Comparison of ENCODE assay signal across 8 mouse cellular contexts in genomic region chr9:64736639-64737405, GRCm38 (mm10). TPM values are rescaled to one million over a fixed set of nuclear protein-coding genes. Genes with fewer than 3 reads are reported as not detected.
DNase-seq lines count a peak whose midpoint lies in the region.

No protein-coding gene starts in this region.

- peak overlapping the region; percentile 93 for H3K27ac ChIP-seq in hindbrain, embryonic 10.5 days

- H3K4me1 ChIP-seq in hindbrain, embryonic 10.5 days (replicated peaks), result peaks cover 9% of the 10 kb centered on the region

- WGBS in hindbrain, embryonic 10.5 days, result under 1% methylated on average over 34 of the region's 35 CpGs

- H3K4me3 ChIP-seq in hindbrain, embryonic 10.5 days, result peak overlapping the region; percentile 97

- no peaks in the 10 kb centered on the region for H3K9me3 ChIP-seq in hindbrain, embryonic 10.5 days

- H3K27me3 ChIP-seq in hindbrain, embryonic 10.5 days (ENCODE audit: insufficient read depth, poor library complexity, severe bottlenecking), result no peaks in the 10 kb centered on the region

- no peaks in the 10 kb centered on the region for H3K36me3 ChIP-seq in hindbrain, embryonic 10.5 days

- peak; percentile 91 for DNase-seq in R1 (ENCODE audit: low read depth, low spot score)
- peak; percentile 71 to 75 for DNase-seq in cerebellum, postnatal 10 days
- peak; percentile 40 to 66 for DNase-seq in frontal cortex, adult 2 months (ENCODE audit: extremely low spot score in 1 of 2, low spot score in 1 of 2)
- peak; percentile 69 for DNase-seq in hindbrain, embryonic 10.5 days (ENCODE audit: low spot score)
- peak; percentile 54 to 64 for DNase-seq in layer of hippocampus, postnatal 10 days (ENCODE audit: low spot score in 2 of 2)
- peak; percentile 81 for DNase-seq in lung, postnatal 10 days
- DNase-seq in retina, postnatal 1 day, result peak; percentile 77
- DNase-seq in thymus, postnatal 36 days, result peak; percentile 30 to 43

RNA-seq across cellular contexts. Expression of gene Rab11a, which starts 0.7 kb away (rescaled TPM):
- 171 and 217 TPM in 2 replicates for polyA plus RNA-seq in frontal cortex, adult 2 months (2012; rRNA removed)
- polyA plus RNA-seq in hindbrain, embryonic 10.5 days (2016; fragmentation: Nextera tagmentation; extraction: Ambion mirVana), result 290 and 299 TPM in 2 replicates
- 100 to 1,000 TPM; 357 to 372 TPM for total RNA-seq in layer of hippocampus, postnatal 10 days (2021)

Comparison
In these comparisons a context has a peak if more than half of its experiments do, and no peak if none do; other contexts are left out.
1. Peak in every context shown above with its lines: DNase-seq, H3K4me3 ChIP-seq and H3K27ac ChIP-seq.
2. DNase-seq: peak in every context shown above with its lines; median percentile 91 in R1; 81 in lung, postnatal 10 days; 77 in retina, postnatal 1 day; 73 in cerebellum, postnatal 10 days; 69 in hindbrain, embryonic 10.5 days; 59 in layer of hippocampus, postnatal 10 days; 53 in frontal cortex, adult 2 months; 36 in thymus, postnatal 36 days.